Mouse (Mus musculus) CH12.LX (cell line): Measurements from ENCODE around the gene Ghrhr. TPM values are rescaled to one million over a fixed set of nuclear protein-coding genes. Genes with fewer than 3 reads are reported as not detected.

Source experiments
- DNase-seq: peaks from one replicate; pipeline ENCODE4 v3.0.0-alpha.2; 2013; ENCODE audit errors: extremely low read depth
- H3K27ac ChIP-seq: 2 replicates; pipeline ENCODE4 v1.5.1; 2012; ENCODE audit warnings: low read depth, mild to moderate bottlenecking, control low read depth, moderate library complexity; ENCODE audit not compliant: insufficient read depth
- H3K27me3 ChIP-seq: replicated peaks from 2 replicates; pipeline ENCODE3; 2012; ENCODE audit warnings: inconsistent platforms
- H3K36me3 ChIP-seq, 2 experiments: replicated peaks in 1 of 2; 2 replicates each; pipeline versions ENCODE3 to v1.6.1; 2012; ENCODE audit warnings: inconsistent platforms in 1 of 2, low read length in 1 of 2, mild to moderate bottlenecking in 1 of 2, mixed read lengths in 1 of 2, moderate library complexity in 1 of 2; ENCODE audit not compliant: control insufficient read depth in 1 of 2, insufficient read depth in 1 of 2
- H3K4me1 ChIP-seq, 2 experiments: 2 replicates each; pipeline ENCODE4 v1.6.1; 2012; ENCODE audit warnings: inconsistent platforms in 1 of 2, moderate library complexity in 1 of 2; ENCODE audit not compliant: insufficient read depth in 2 of 2, control insufficient read depth in 1 of 2
- H3K4me2 ChIP-seq: 2 replicates; pipeline ENCODE4 v1.6.1; 2012; ENCODE audit warnings: low read depth, mild to moderate bottlenecking, control low read depth; ENCODE audit not compliant: poor library complexity, insufficient read depth, severe bottlenecking
- H3K4me3 ChIP-seq, 3 experiments: fragments of 150-350 bp in 1 of 3; sonication (generic) in 1 of 3; replicated peaks in 1 of 3; 2 replicates each; pipeline versions ENCODE3 to v1.5.1; 2011 to 2012; ENCODE audit warnings: low read depth in 2 of 3, low read length in 2 of 3, mild to moderate bottlenecking in 2 of 3, moderate library complexity in 2 of 3, control low read depth in 1 of 3, improper control_type of control experiment in 1 of 3, inconsistent platforms in 1 of 3, mixed read lengths in 1 of 3; ENCODE audit not compliant: poor library complexity in 1 of 3
- H3K79me2 ChIP-seq: replicated peaks from 2 replicates; pipeline ENCODE4 v1.6.1; 2012; ENCODE audit warnings: mild to moderate bottlenecking, moderate library complexity; ENCODE audit not compliant: control insufficient read depth, poor library complexity, insufficient read depth, severe bottlenecking; ENCODE audit errors: extremely low read depth
- H3K9ac ChIP-seq: 2 replicates; pipeline ENCODE4 v1.6.1; 2012; ENCODE audit warnings: low read depth, mild to moderate bottlenecking, control low read depth, moderate library complexity; ENCODE audit not compliant: insufficient read depth
- H3K9me3 ChIP-seq: replicated peaks from 2 replicates; pipeline ENCODE3; 2012; ENCODE audit warnings: low read length, inconsistent platforms, mixed read lengths
- BHLHE40 ChIP-seq: IDR thresholded peaks from 2 replicates; pipeline ENCODE4 v1.6.1; 2011; ENCODE audit warnings: mild to moderate bottlenecking, low read depth, low read length, improper control_type of control experiment
- CHD1 ChIP-seq: IDR thresholded peaks from 2 replicates; pipeline ENCODE4 v1.6.1; 2012; ENCODE audit warnings: low read depth, low read length, improper control_type of control experiment, inconsistent platforms
- ELF1 ChIP-seq: IDR thresholded peaks from 2 replicates; pipeline ENCODE4 v1.6.1; 2014; ENCODE audit warnings: low read depth, mild to moderate bottlenecking, inconsistent platforms, low read length, improper control_type of control experiment
- ETS1 ChIP-seq: conservative IDR thresholded peaks from 2 replicates; pipeline ENCODE4 v1.6.1; 2012; ENCODE audit warnings: low read depth, mild to moderate bottlenecking, inconsistent platforms, low read length, improper control_type of control experiment, moderate library complexity
- HCFC1 ChIP-seq: IDR thresholded peaks from 2 replicates; pipeline ENCODE4 v1.6.1; 2012; ENCODE audit warnings: low read depth, mild to moderate bottlenecking, inconsistent platforms, low read length, improper control_type of control experiment
- IRF4 ChIP-seq: IDR thresholded peaks from 2 replicates; pipeline ENCODE4 v1.6.1; 2014; ENCODE audit warnings: low read depth, mild to moderate bottlenecking, inconsistent platforms, low read length, improper control_type of control experiment
- JUN ChIP-seq: IDR thresholded peaks from 2 replicates; pipeline ENCODE4 v1.6.1; 2011; ENCODE audit warnings: low read depth, mild to moderate bottlenecking, low read length, improper control_type of control experiment, moderate library complexity; ENCODE audit not compliant: insufficient read depth
- PAX5 ChIP-seq: IDR thresholded peaks from 2 replicates; pipeline ENCODE4 v1.6.1; 2012; ENCODE audit warnings: low read length, inconsistent platforms, mixed read lengths
- RCOR1 ChIP-seq: conservative IDR thresholded peaks from 2 replicates; pipeline ENCODE4 v1.6.1; 2012; ENCODE audit warnings: low read depth, mild to moderate bottlenecking, inconsistent platforms, low read length, improper control_type of control experiment
- TCF12 ChIP-seq: IDR thresholded peaks from 2 replicates; pipeline ENCODE4 v1.6.1; 2014; ENCODE audit warnings: low read depth, mild to moderate bottlenecking, inconsistent platforms, low read length, improper control_type of control experiment
- USF1 ChIP-seq: IDR thresholded peaks from 2 replicates; pipeline ENCODE4 v1.6.1; 2014; ENCODE audit warnings: low read depth, mild to moderate bottlenecking, inconsistent platforms, low read length, improper control_type of control experiment
- ZC3H11A ChIP-seq: IDR thresholded peaks from 2 replicates; pipeline ENCODE4 v1.6.1; 2012; ENCODE audit warnings: low read depth, mild to moderate bottlenecking, inconsistent platforms, low read length, improper control_type of control experiment
- ZKSCAN1 ChIP-seq: IDR thresholded peaks from 2 replicates; pipeline ENCODE4 v1.6.1; 2012; ENCODE audit warnings: low read depth, inconsistent platforms, low read length, improper control_type of control experiment, borderline replicate concordance
- ZMIZ1 ChIP-seq: IDR thresholded peaks from 2 replicates; pipeline ENCODE4 v1.6.1; 2012; ENCODE audit warnings: low read depth, mild to moderate bottlenecking, inconsistent platforms, low read length, improper control_type of control experiment
- ZNF384 ChIP-seq: IDR thresholded peaks from 2 replicates; pipeline ENCODE4 v1.6.1; 2012; ENCODE audit warnings: low read depth, low read length, improper control_type of control experiment, inconsistent platforms
- dilution Hi-C: fragments of 300-500 bp; cut with MboI; formaldehyde crosslinking; loops from 2 replicates; pipeline ENCODE4 v1.14.3; 2020; ENCODE audit warnings: low sequenced_read_pairs; ENCODE audit not compliant: extremely low pct_unique_long_range_greater_than_20kb, extremely low pct_ligation_motif_present
- in situ Hi-C: fragments of 300-500 bp; cut with MboI; formaldehyde crosslinking; loops from 3 replicates; pipeline ENCODE4 v1.14.3; 2019; ENCODE audit warnings: low sequenced_read_pairs, low pct_ligation_motif_present, low pct_unique_long_range_greater_than_20kb, mixed read lengths
- polyA plus RNA-seq: library from polyadenylated mRNA; unstranded; fragments of >175 nt; gene quantifications from 2 replicates; pipeline ENCODE4 v1.2.1, GENCODE M21; 2012; ENCODE audit warnings: low read depth; ENCODE audit not compliant: insufficient read length
- total RNA-seq, 2 experiments: library from RNA; depleted of rRNA; stranded (reverse); fragments of 300-350 nt in 1 of 2; fragments of >200 nt in 1 of 2; gene quantifications; 2 replicates each; pipeline ENCODE4 v1.2.3; 2012 to 2014

Ghrhr gene
- total and polyA plus RNA-seq, 3 experiments = not detected

DNA sequence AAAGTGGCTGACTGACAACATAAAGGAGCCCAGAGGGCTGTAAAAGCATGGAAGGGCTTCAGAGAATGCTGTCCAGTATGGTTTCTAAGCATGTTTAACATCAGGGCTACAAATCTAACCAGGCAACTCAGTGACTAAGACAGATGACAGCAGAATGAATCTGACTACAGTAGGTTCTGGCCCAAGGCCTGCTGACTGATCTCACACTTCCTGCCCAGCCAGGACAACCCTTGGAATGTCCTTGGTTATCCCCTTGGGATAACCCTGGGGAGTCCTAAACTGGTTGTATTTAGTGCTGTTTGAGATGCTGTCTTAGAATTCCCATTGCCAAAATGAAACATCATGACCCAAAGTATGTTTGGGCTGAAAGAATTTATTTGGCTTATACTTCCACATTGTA is 56.0 kb downstream of the Ghrhr start:
- DNase-seq = no peak
- no peaks in the 10 kb centered on the region for H3K79me2 ChIP-seq
- H3K9me3 ChIP-seq = no peaks in the 10 kb centered on the region
- no peak overlapping the region for H3K9ac ChIP-seq
- dilution Hi-C loops (no loop called here), in situ Hi-C loops (no loop called here)
- no peak overlapping the region for H3K4me3 ChIP-seq
- no peaks in the 10 kb centered on the region for H3K36me3 ChIP-seq
- peaks cover 44% of the 10 kb centered on the region for H3K27me3 ChIP-seq
- no peak overlapping the region for H3K27ac ChIP-seq
- TF ChIP-seq TCF12 = no peak
- TF ChIP-seq PAX5 = no peak
- TF ChIP-seq ELF1 = no peak
- TF ChIP-seq ZKSCAN1 = no peak
- TF ChIP-seq IRF4 = no peak
- TF ChIP-seq CHD1 = no peak
- no peak for TF ChIP-seq ZC3H11A
- no peak for TF ChIP-seq BHLHE40
- TF ChIP-seq ZMIZ1 = no peak
- TF ChIP-seq ETS1 = no peak
- no peak for TF ChIP-seq JUN
- no peak for TF ChIP-seq HCFC1
- H3K4me2 ChIP-seq = no peak overlapping the region
- H3K4me1 ChIP-seq = no peaks in the 10 kb centered on the region

DNA sequence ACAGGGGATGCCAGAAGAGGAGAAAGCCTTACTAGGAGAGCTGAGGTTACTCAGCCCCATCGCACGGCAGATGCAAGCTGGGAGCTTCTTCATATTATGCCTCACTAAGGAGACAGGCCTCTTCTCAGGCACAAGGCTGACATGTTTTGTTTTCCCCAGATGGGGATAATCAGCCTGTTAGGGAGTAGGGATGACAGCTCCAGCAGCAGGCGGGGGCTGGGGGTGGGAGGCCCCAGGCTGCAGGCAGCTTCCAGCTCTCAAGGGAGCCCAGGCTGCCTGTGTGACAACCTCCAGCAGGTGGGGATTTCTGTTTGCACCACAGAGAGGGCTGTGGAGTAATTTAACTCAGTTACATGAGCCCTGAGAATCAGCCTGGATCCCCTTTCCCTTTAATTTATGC is 58.3 kb downstream of the Ghrhr start:
- dilution Hi-C loops (no loop called here), in situ Hi-C loops (no loop called here)
- peaks cover 64% of the 10 kb centered on the region for H3K27me3 ChIP-seq

More for the DNA sequence above, 58.3 kb downstream of the Ghrhr start:
- H3K4me3 ChIP-seq = no peak overlapping the region
- H3K27ac ChIP-seq = no peak overlapping the region
- no peak overlapping the region for H3K9ac ChIP-seq
- TF ChIP-seq RCOR1 = no peak
- no peak for TF ChIP-seq ZNF384
- TF ChIP-seq HCFC1 = no peak
- TF ChIP-seq TCF12 = no peak
- no peak for TF ChIP-seq USF1
- H3K9me3 ChIP-seq = no peaks in the 10 kb centered on the region
- DNase-seq = no peak
- H3K79me2 ChIP-seq = no peaks in the 10 kb centered on the region
- H3K4me2 ChIP-seq = no peak overlapping the region
- no peaks in the 10 kb centered on the region for H3K36me3 ChIP-seq
- H3K4me1 ChIP-seq = no peaks in the 10 kb centered on the region
